Mouse (Mus musculus) right cerebral cortex, postnatal 14 days (tissue): Measurements from ENCODE around the gene Olfr1002.
"Not testable (repeated sequence)": the region's sequence is repeated elsewhere in the genome, so short reads cannot be mapped to it uniquely, and the experiment has no call there.

Experiments
- DNase-seq: peaks from one replicate; pipeline ENCODE4 v3.0.0; 2022

The Olfr1002 gene

GRCm38 (mm10) chr2:85650604-85651003 is at the start of gene Olfr1002:
Gene Olfr1002, minus strand, starts transcription at chr2:85650704.
- no peak for DNase-seq

GRCm38 (mm10) chr2:85689131-85689530 is 38.6 kb upstream of the Olfr1002 start, which contains the start of gene Olfr1008:
Gene Olfr1008, plus strand, starts transcription at chr2:85689431.
- no peak for DNase-seq

GRCm38 (mm10) chr2:85678667-85679066 is 28.2 kb upstream of the Olfr1002 start, which contains the start of gene Olfr1006:
Gene Olfr1006, minus strand, starts transcription at chr2:85678767.
- DNase-seq = no peak

GRCm38 (mm10) chr2:85664355-85664754 is 13.9 kb upstream of the Olfr1002 start, which contains the start of gene Olfr154:
Gene Olfr154, minus strand, starts transcription at chr2:85664455.
- not testable (repeated sequence) for DNase-seq

- no peak for DNase-seq
These were observed 38.7 kb downstream of the Olfr1002 start, which contains the start of gene Olfr1000 for GRCm38 (mm10) chr2:85611803-85612202. Gene Olfr1000, minus strand, starts transcription at chr2:85611903.
